Mouse (Mus musculus): ENCODE results near the gene Mroh8.

- no peak for TF ChIP-seq CTCF (IDR thresholded peaks at IDR 0.05; ENCODE audit: low read depth, low read length)
- TF ChIP-seq GATA1 (IDR thresholded peaks at IDR 0.05; ENCODE audit: borderline replicate concordance, low read length): no peak
- no peak for TF ChIP-seq TAL1 (conservative IDR thresholded peaks at IDR 0.05; ENCODE audit: low read depth, low read length)
- TF ChIP-seq POLR2AphosphoS5 (IDR thresholded peaks at IDR 0.05; ENCODE audit: insufficient replicate concordance, low read depth, low read length): no peak
- no peak for TF ChIP-seq GATA2 (IDR thresholded peaks at IDR 0.05; ENCODE audit: borderline replicate concordance, low read depth, low read length)
These were observed 92.8 kb downstream of the Mroh8 start for GRCm38 (mm10) chr2:157186504-157186903.

Data from G1E (cell line).